Mouse (Mus musculus): ENCODE results near the gene Gigyf1. TPM values are rescaled to one million over a fixed set of nuclear protein-coding genes. Genes with fewer than 3 reads are reported as not detected.
A peak's percentile ranks its signal among the peaks of the same experiment; 100 is the strongest.

The Gigyf1 gene
- polyA plus RNA-seq, 1 experiment: 24.4 TPM

- TF ChIP-seq POLR2A (IDR thresholded peaks at IDR 0.05; ENCODE audit: low read depth, low read length): no peak
- DNase-seq: no peak
- Histone ChIP-seq H3K27ac (ENCODE audit: insufficient read depth, low read depth, low read length) (no peak overlapping the region), H3K4me1 (ENCODE audit: control insufficient read depth, insufficient read depth, low read length) (no peaks in the 10 kb centered on the region), H3K36me3 (ENCODE audit: control insufficient read depth, insufficient read depth, low read length) (no peaks in the 10 kb centered on the region), H3K4me3 (ENCODE audit: insufficient read depth, low read depth, low read length) (no peak overlapping the region), H3K27me3 (replicated peaks; ENCODE audit: control insufficient read depth, insufficient read depth, low read length) (no peaks in the 10 kb centered on the region)
- 97% methylated on average over 5 of the region's 5 CpGs for WGBS
Measured at GRCm38 (mm10) chr5:137566416-137566815, 48.1 kb downstream of the Gigyf1 start.

DNA sequence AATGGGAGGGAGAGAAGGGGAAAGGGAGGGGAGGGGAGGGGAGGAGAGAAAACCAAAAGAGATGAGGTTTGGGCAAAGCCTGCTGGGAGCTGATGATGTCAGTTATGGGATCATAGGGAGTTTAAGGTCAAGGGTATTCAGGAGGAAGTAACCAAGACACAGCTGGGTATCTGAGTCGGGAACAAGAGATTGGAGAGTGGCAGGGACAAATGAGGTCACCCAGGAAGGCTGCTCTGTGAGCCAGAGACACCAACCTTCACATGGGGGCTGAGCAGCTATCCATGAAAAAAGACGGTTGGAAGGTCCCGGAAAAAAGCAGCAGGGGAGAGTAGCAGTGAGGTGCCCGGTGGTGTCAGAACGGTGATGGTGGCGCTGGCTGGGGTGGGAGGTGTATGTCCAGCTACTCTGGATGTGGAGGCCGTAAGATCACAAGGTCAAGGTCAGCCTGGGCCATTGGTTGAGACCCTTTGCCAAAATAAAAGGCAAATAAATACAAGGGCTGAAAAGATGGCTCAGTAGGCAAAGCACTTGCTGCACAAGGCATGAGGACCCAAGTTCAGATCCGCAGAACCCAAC, 50.0 kb downstream of the Gigyf1 start:
- Histone ChIP-seq H3K4me3 (ENCODE audit: insufficient read depth, low read depth, low read length) (no peak overlapping the region), H3K36me3 (ENCODE audit: control insufficient read depth, insufficient read depth, low read length) (no peaks in the 10 kb centered on the region), H3K27me3 (replicated peaks; ENCODE audit: control insufficient read depth, insufficient read depth, low read length) (no peaks in the 10 kb centered on the region), H3K27ac (ENCODE audit: insufficient read depth, low read depth, low read length) (no peak overlapping the region), H3K4me1 (ENCODE audit: control insufficient read depth, insufficient read depth, low read length) (no peaks in the 10 kb centered on the region)
- 68% methylated on average over 8 of the region's 8 CpGs for WGBS
- TF ChIP-seq CTCF (conservative IDR thresholded peaks at IDR 0.05; ENCODE audit: insufficient read depth, insufficient read length, low read depth, low read length): no peak
- no peak for TF ChIP-seq POLR2A (IDR thresholded peaks at IDR 0.05; ENCODE audit: low read depth, low read length)
- no peak for DNase-seq

GRCm38 (mm10) chr5:137569031-137569430, 50.7 kb downstream of the Gigyf1 start:
- Histone ChIP-seq H3K4me3 (ENCODE audit: insufficient read depth, low read depth, low read length) (no peak overlapping the region), H3K36me3 (ENCODE audit: control insufficient read depth, insufficient read depth, low read length) (no peaks in the 10 kb centered on the region), H3K4me1 (ENCODE audit: control insufficient read depth, insufficient read depth, low read length) (no peaks in the 10 kb centered on the region), H3K27me3 (replicated peaks; ENCODE audit: control insufficient read depth, insufficient read depth, low read length) (no peaks in the 10 kb centered on the region), H3K27ac (ENCODE audit: insufficient read depth, low read depth, low read length) (no peak overlapping the region)
- no peak for TF ChIP-seq POLR2A (IDR thresholded peaks at IDR 0.05; ENCODE audit: low read depth, low read length)
- no peak for TF ChIP-seq CTCF (conservative IDR thresholded peaks at IDR 0.05; ENCODE audit: insufficient read depth, insufficient read length, low read depth, low read length)
- no peak for DNase-seq
- WGBS: 76% methylated on average over 12 of the region's 12 CpGs

DNA sequence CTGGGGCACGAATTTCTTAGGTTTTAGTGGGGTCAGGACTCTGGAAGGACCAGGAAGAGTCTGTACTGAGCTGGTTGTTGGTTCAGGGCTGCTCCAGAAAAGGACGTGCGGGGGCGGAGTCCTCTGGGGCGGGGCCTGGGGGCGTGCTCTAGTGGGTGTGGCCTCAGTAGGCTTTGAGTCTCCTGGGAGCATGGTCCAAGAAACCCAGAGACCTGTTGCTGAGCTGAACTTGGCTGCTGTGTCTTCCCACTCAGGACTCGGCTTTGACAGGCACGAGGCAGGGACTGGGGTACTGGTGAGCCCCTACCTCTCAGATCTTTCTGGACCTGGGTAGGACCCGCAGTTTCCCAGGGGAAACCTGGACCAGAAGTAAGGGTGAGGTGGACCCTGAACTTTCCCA, 51.3 kb downstream of the Gigyf1 start, which contains the start of gene Tfr2:
Tfr2 (plus strand) TSS at position 176 of the 400 bp plus-strand sequence.
- no peak within 1 kb of the TSS for H3K4me3 ChIP-seq (ENCODE audit: insufficient read depth, low read depth, low read length)

GRCm38 (mm10) chr5:137570181-137570580, 51.8 kb downstream of the Gigyf1 start:
- no peaks in the 10 kb centered on the region for H3K27me3 ChIP-seq (replicated peaks; ENCODE audit: control insufficient read depth, insufficient read depth, low read length)
- H3K36me3 ChIP-seq (ENCODE audit: control insufficient read depth, insufficient read depth, low read length): no peaks in the 10 kb centered on the region
- WGBS: 42% methylated on average over 7 of the region's 7 CpGs
- no peaks in the 10 kb centered on the region for H3K4me1 ChIP-seq (ENCODE audit: control insufficient read depth, insufficient read depth, low read length)
- no peak for DNase-seq
- no peak for TF ChIP-seq CTCF (conservative IDR thresholded peaks at IDR 0.05; ENCODE audit: insufficient read depth, insufficient read length, low read depth, low read length)
- no peak overlapping the region for H3K4me3 ChIP-seq (ENCODE audit: insufficient read depth, low read depth, low read length)
- H3K27ac ChIP-seq (ENCODE audit: insufficient read depth, low read depth, low read length): no peak overlapping the region

More for the DNA sequence above, 51.3 kb downstream of the Gigyf1 start, which contains the start of gene Tfr2:
- peak; percentile 77 for DNase-seq
- no peaks in the 10 kb centered on the region for H3K36me3 ChIP-seq (ENCODE audit: control insufficient read depth, insufficient read depth, low read length)
- TF ChIP-seq CTCF (conservative IDR thresholded peaks at IDR 0.05; ENCODE audit: insufficient read depth, insufficient read length, low read depth, low read length): no peak
- TF ChIP-seq POLR2A (IDR thresholded peaks at IDR 0.05; ENCODE audit: low read depth, low read length): no peak
- H3K4me1 ChIP-seq (ENCODE audit: control insufficient read depth, insufficient read depth, low read length): no peaks in the 10 kb centered on the region
- WGBS: 25% methylated on average over 9 of the region's 9 CpGs
- H3K27me3 ChIP-seq (replicated peaks; ENCODE audit: control insufficient read depth, insufficient read depth, low read length): no peaks in the 10 kb centered on the region
- no peak within 1 kb of the TSS for H3K27ac ChIP-seq (ENCODE audit: insufficient read depth, low read depth, low read length)

DNA sequence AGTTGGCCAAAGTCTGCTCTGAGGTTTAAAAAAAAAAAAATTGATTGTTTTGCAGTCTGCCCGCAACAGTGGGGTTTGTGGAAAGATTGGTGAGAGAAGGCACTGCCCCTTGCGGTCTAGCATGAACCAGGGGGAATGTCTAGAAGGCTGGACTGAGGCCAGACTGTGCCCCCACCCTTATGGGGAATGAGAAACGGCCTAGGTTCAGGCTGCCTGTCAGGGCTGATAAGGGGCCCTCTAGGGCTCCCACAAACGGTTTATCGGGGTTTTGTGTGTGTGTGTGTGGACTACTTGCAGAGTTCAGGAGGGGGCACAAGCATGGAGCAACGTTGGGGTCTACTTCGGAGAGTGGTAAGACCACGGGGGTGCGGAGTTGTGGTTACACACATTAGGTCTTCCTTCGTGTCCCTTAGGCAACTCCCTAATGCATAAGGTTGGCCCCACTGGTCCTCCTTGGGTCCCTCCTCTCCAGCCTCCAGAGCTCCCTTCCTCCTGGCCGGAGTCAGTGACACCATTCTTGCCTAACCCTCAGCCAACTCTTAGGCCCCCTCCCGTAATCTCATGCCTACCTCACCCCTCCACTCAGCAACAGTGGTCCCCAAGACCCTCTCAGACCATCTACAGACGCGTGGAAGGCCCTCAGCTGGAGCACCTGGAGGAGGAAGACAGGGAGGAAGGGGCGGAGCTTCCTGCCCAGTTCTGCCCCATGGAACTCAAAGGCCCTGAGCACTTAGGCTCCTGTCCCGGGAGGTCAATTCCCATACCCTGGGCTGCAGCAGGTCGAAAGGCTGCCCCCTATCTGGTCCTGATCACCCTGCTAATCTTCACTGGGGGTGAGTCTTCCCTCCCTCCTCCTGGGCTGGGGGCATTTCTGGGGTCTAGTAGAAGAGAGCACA, 52.6 kb downstream of the Gigyf1 start:
- no peak for DNase-seq
- no peak overlapping the region for H3K4me3 ChIP-seq (ENCODE audit: insufficient read depth, low read depth, low read length)
- no peak overlapping the region for H3K27ac ChIP-seq (ENCODE audit: insufficient read depth, low read depth, low read length)
- H3K36me3 ChIP-seq (ENCODE audit: control insufficient read depth, insufficient read depth, low read length): no peaks in the 10 kb centered on the region
- H3K27me3 ChIP-seq (replicated peaks; ENCODE audit: control insufficient read depth, insufficient read depth, low read length): no peaks in the 10 kb centered on the region
- TF ChIP-seq CTCF (conservative IDR thresholded peaks at IDR 0.05; ENCODE audit: insufficient read depth, insufficient read length, low read depth, low read length): no peak; the same call in 1 of the 2 replicates
- no peak for TF ChIP-seq POLR2A (IDR thresholded peaks at IDR 0.05; ENCODE audit: low read depth, low read length)
- no peaks in the 10 kb centered on the region for H3K4me1 ChIP-seq (ENCODE audit: control insufficient read depth, insufficient read depth, low read length)
- WGBS: 76% methylated on average over 17 of the region's 17 CpGs

GRCm38 (mm10) chr5:137574470-137574901, 56.1 kb downstream of the Gigyf1 start:
- Histone ChIP-seq H3K4me1 (ENCODE audit: control insufficient read depth, insufficient read depth, low read length) (no peaks in the 10 kb centered on the region), H3K27me3 (replicated peaks; ENCODE audit: control insufficient read depth, insufficient read depth, low read length) (no peaks in the 10 kb centered on the region), H3K36me3 (ENCODE audit: control insufficient read depth, insufficient read depth, low read length) (no peaks in the 10 kb centered on the region), H3K4me3 (ENCODE audit: insufficient read depth, low read depth, low read length) (peak overlapping the region; percentile 1; the same call in 1 of the 2 replicates), H3K27ac (ENCODE audit: insufficient read depth, low read depth, low read length) (no peak overlapping the region)
- DNase-seq: peak; percentile 40
- 11% methylated on average over 27 of the region's 27 CpGs for WGBS
- TF ChIP-seq CTCF (conservative IDR thresholded peaks at IDR 0.05; ENCODE audit: insufficient read depth, insufficient read length, low read depth, low read length) (no peak; the same call in 1 of the 2 replicates), POLR2A (IDR thresholded peaks at IDR 0.05; ENCODE audit: low read depth, low read length) (no peak)

Other genes with a start within 250 kb of the Gigyf1 start
- 4.7 and 5.1 TPM in 2 replicates for gene Ache, start 231.0 kb upstream of the Gigyf1 start, polyA plus RNA-seq (2012; rRNA removed)
- 17.3 and 18.4 TPM in 2 replicates for gene Ufsp1, start 223.9 kb upstream of the Gigyf1 start, polyA plus RNA-seq (2012; rRNA removed)
- gene Srrt, start 210.9 kb upstream of the Gigyf1 start, polyA plus RNA-seq (2012; rRNA removed): 83.0 and 86.9 TPM in 2 replicates
- 53.2 and 60.2 TPM in 2 replicates for gene Trip6, start 204.1 kb upstream of the Gigyf1 start, polyA plus RNA-seq (2012; rRNA removed)
- gene Slc12a9, start 185.0 kb upstream of the Gigyf1 start, polyA plus RNA-seq (2012; rRNA removed): 21.6 and 25.9 TPM in 2 replicates
- 49.1 and 53.3 TPM in 2 replicates for gene Ephb4, start 168.4 kb upstream of the Gigyf1 start, polyA plus RNA-seq (2012; rRNA removed)
- gene Zan, start 41.5 kb upstream of the Gigyf1 start, polyA plus RNA-seq (2012; rRNA removed): 0.16 and 0.19 TPM in 2 replicates
- gene Pop7, start 16.0 kb upstream of the Gigyf1 start, polyA plus RNA-seq (2012; rRNA removed): 38.9 and 39.1 TPM in 2 replicates
- 0.38 TPM in 1 of 2 replicates, not detected in the other for gene Epo, start 14.7 kb downstream of the Gigyf1 start, polyA plus RNA-seq (2012; rRNA removed)
- gene Gnb2, start 15.0 kb downstream of the Gigyf1 start, polyA plus RNA-seq (2012; rRNA removed): 645 and 701 TPM in 2 replicates
- 0.12 and 0.16 TPM in 2 replicates for gene Actl6b, start 35.0 kb downstream of the Gigyf1 start, polyA plus RNA-seq (2012; rRNA removed)
- gene Tfr2, start 51.3 kb downstream of the Gigyf1 start, polyA plus RNA-seq (2012; rRNA removed): 1.2 and 1.7 TPM in 2 replicates
- 84.2 and 86.6 TPM in 2 replicates for gene Mospd3, start 82.5 kb downstream of the Gigyf1 start, polyA plus RNA-seq (2012; rRNA removed)
- 160 and 179 TPM in 2 replicates for gene Pcolce, start 95.2 kb downstream of the Gigyf1 start, polyA plus RNA-seq (2012; rRNA removed)
- gene Fbxo24, start 110.5 kb downstream of the Gigyf1 start, polyA plus RNA-seq (2012; rRNA removed): 0.20 and 0.41 TPM in 2 replicates
- gene Lrch4, start 110.6 kb downstream of the Gigyf1 start, polyA plus RNA-seq (2012; rRNA removed): 39.4 and 45.5 TPM in 2 replicates
- gene Gm20605, start 110.6 kb downstream of the Gigyf1 start, polyA plus RNA-seq (2012; rRNA removed): 12.2 and 19.8 TPM in 2 replicates
- 61.1 and 77.6 TPM in 2 replicates for gene Sap25, start 122.8 kb downstream of the Gigyf1 start, polyA plus RNA-seq (2012; rRNA removed)
- 4.2 and 4.4 TPM in 2 replicates for gene Irs3, start 127.2 kb downstream of the Gigyf1 start, polyA plus RNA-seq (2012; rRNA removed)
- 36.5 and 48.1 TPM in 2 replicates for gene Agfg2, start 166.2 kb downstream of the Gigyf1 start, polyA plus RNA-seq (2012; rRNA removed)
- gene Nyap1, start 223.1 kb downstream of the Gigyf1 start, polyA plus RNA-seq (2012; rRNA removed): 3.1 and 4.1 TPM in 2 replicates
- 71.2 and 78.4 TPM in 2 replicates for gene Tsc22d4, start 227.2 kb downstream of the Gigyf1 start, polyA plus RNA-seq (2012; rRNA removed)

Measured in kidney, adult 2 months (tissue).